Mouse (Mus musculus) adrenal gland, postnatal 14 days (tissue): ENCODE measurements at regions not wholly inside any gene's neighbourhood (a gene's known extent, or its start where the extent isn't known, plus 50 kb on each side); places are given as distances from the start of the nearest gene placed in this dataset.

ENCODE experiments used
- DNase-seq: peaks from one replicate; pipeline ENCODE4 v3.0.0; 2021; ENCODE audit warnings: mixed read lengths

- DNase-seq: no peak
These were observed 598.3 kb downstream of the Gm9195 start for GRCm38 (mm10) chr14:71893361-71893760.

GRCm38 (mm10) chr14:71891667-71892066 lies 600.0 kb downstream of the Gm9195 start:
- DNase-seq: no peak

- DNase-seq: no peak
These were observed 608.8 kb downstream of the Gm9195 start for GRCm38 (mm10) chr14:71882871-71883270.

DNA sequence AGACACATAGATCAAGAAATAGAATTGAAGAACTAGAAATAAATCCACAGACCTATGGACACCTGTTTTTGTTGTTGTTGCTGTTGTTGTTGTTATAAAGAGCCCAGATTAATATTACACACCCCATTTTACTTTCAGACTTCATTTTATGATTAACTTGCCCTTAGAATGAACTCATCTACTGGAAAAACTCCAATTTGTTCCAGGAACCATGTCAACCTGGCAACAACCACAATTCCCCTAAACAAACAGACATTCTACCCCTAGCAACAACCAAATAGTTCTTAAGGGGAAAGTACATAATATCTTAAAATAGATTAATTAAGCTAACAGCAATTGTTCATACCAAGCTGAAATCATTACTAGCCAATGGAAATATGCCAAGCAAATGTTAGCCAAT lies 646.1 kb downstream of the Gm9195 start:
- no peak for DNase-seq

- DNase-seq: no peak
These were observed 682.7 kb downstream of the Gm9195 start for GRCm38 (mm10) chr14:71808863-71809487.

GRCm38 (mm10) chr14:71805624-71806023 lies 686.0 kb downstream of the Gm9195 start:
- DNase-seq: no peak

DNA sequence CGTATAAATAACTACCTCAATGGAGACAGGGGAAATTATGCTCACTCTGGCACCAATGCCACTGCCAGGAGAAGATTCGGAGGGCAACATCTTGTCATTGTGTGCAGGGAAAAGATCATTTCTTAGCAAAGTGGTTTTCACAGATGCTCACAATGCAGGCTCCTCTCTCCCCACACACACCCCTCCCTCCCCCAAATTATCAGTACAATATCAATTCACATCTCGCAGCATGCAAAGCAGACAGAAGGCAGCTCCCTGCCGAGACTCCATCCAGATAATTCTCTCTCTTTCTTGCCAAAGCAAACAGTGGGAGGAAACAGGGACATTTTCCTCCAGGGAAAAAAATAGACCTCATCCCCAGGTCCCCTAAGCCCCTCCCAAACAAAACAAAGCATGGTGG lies 691.8 kb downstream of the Gm9195 start:
- no peak for DNase-seq

- no peak for DNase-seq
These were observed 695.9 kb downstream of the Gm9195 start for GRCm38 (mm10) chr14:71795713-71796112.

GRCm38 (mm10) chr14:71776990-71777525 lies 714.6 kb downstream of the Gm9195 start:
- no peak for DNase-seq

- no peak for DNase-seq
These were observed 724.8 kb downstream of the Gm9195 start for GRCm38 (mm10) chr14:71766856-71767255.

- DNase-seq: no peak
These were observed 763.1 kb downstream of the Gm9195 start for GRCm38 (mm10) chr14:71728542-71728941.

GRCm38 (mm10) chr14:71723526-71723925 lies 768.1 kb downstream of the Gm9195 start:
- DNase-seq: no peak

DNA sequence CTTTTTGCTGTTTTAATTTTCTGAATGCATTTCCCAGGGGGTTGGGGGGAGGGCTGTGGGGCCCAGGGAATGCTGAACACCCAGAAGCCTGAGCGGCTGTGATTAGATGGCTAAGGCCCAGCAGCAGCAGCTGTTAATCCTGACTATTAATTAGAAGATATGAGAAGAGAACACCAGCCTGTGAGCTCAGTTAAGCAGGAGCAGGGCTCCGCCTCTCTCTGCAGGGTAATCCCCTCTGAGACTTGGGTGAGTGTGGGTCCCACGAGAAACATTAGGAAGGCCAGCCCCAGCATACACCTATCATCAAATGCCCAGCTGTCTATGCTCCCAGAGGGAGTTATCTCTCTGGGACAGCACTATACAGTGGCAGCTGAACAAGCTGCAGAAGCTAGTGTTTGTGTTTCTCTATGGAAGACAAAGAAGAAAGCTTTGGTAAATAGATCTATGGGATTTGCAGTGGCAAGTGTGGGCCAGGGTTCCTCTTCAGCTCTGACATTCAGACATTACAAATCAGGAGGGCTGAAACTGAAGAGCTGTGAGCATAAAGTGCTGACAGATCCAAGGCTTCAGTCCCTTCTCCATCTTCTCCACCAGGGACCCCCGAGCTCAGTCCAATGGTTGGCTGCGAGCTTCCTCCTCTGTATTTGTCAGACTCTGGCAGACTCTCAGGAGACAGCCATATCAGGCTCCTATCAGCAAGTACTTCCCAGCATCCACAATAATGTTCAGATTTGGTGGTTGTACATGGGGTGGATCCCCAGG lies 781.9 kb downstream of the Gm9195 start:
- DNase-seq: no peak

- DNase-seq: no peak
These were observed 798.7 kb downstream of the Gm9195 start for GRCm38 (mm10) chr14:71692752-71693437.

GRCm38 (mm10) chr14:71674564-71674963 lies 817.1 kb downstream of the Gm9195 start:
- no peak for DNase-seq

DNA sequence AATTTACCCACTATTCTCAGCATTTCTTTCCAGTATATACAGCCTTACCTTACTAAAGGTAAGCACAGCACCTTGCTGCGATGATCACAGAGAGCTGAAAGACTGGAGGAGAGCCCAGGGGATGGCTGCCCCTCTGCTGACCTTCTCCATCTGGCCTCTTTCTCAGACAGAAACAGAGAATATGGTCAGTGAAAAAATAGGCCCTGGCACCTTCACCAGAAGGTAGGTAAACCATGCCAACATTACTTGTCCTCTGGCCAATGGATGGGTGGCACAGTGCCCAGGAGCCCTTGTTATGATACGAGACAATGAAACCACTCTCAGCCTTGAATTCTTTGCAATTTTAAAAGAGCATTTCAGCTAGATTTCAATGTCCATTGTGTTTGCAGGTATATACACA lies 817.8 kb downstream of the Gm9195 start:
- no peak for DNase-seq

DNA sequence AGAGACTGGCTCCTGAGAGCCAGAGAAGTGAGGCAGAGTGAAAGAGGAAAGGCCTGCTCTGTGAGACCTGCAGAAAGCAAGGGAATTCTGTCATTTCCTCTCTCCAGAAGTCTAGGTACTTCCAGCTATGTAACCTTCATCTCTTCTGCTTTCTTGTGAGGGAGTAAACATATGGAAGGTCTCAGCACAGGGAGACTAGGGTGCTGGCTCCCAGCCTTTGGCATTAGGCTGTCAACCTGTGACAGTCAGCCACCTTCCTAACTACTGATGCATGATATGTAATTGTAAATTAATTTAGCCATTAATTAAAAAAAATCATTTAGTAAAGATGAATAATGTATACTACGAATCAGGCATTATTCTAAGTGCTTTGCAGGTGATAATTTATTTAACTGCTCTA lies 819.2 kb downstream of the Gm9195 start:
- DNase-seq: no peak

DNA sequence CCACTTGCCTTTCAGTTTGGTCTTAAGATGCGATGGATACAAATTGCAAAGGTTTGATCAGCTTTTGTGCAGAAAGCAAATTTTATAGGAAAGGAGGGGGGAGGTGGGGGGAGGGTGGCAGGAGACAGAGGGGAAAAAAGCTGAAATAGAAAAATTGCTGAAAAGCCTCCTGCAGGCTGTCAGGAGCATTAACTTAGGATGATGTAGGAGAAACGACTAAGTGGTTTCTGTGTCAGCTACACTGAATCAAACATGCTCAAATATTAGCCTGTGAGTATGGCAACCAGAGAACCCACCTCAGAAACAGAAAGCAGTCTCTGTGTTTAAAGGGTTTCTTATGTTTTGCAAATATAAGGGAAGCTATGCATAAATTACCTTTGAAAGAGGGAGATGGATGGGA lies 819.6 kb downstream of the Gm9195 start:
- DNase-seq: no peak

GRCm38 (mm10) chr14:71670435-71670834 lies 821.2 kb downstream of the Gm9195 start:
- peak; percentile 78 for DNase-seq

DNA sequence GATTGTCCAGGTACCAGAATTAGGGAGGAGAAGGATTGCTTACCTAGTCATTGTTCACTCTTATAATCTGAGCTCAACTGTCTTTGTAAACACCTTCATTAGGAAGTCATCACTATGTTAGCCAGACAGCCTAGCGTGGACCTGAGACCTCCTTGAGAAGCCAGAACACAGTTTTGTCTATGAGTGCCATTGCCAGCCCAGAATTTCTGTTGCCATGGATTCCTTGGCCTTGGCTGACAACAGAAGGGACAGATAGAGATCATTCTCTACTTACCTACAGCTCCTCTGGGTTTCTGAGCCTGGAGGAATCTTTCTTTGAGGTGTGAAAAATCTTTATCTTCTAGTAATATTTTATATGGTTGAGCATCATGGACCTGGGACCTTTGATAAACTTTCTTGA lies 825.0 kb downstream of the Gm9195 start:
- DNase-seq: no peak

GRCm38 (mm10) chr14:71660166-71660565 lies 831.5 kb downstream of the Gm9195 start:
- DNase-seq: no peak

- DNase-seq: no peak
These were observed 836.6 kb downstream of the Gm9195 start for GRCm38 (mm10) chr14:71654785-71655627.
